Comparison of ENCODE assay signal across 16 mouse cellular contexts in the genomic region with DNA sequence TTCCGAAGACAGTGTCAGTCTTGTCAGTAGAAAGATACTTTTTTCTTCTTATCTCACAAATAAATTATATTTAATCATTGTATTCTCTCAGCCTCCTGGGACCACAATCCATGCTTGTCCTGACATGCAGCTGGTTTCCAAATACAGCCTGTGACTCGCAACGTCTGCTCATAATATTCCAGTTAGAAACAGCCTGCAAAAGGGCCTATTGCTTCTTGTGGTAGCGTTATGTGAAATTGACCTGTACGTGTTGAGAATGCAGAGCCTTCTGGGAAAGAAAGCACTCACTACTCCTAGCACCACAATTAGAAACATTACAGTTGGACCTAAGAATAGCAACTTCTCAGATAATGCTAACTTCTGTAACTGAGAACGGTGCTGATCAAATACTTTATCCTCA. TPM values are rescaled to one million over a fixed set of nuclear protein-coding genes. Genes with fewer than 3 reads are reported as not detected.
DNase-seq lines count a peak whose midpoint lies in the region; TF ChIP-seq lines count a peak whose summit lies in the region.
"Had no signal": no experiment of that assay in that cellular context is flagged by ENCODE, and none has a peak within 500 bp of the region (broad histone marks: within the 10 kb centered on the region; RNA-seq: fewer than 3 reads in every experiment).

No protein-coding gene starts in this region.

- H3K4me3 ChIP-seq in layer of hippocampus, adult 2 months, result no peak overlapping the region; the same call in 1 of the 2 replicates
- H3K4me3 ChIP-seq: lung, embryonic 15.5 days; midbrain, embryonic 15.5 days; neural tube, embryonic 12.5 days had no signal

- DNase-seq in layer of hippocampus, adult 2 months (ENCODE audit: low spot score in 2 of 2), result no peak
- no peak for DNase-seq in layer of hippocampus, postnatal 14 days (ENCODE audit: low spot score in 2 of 2)
- DNase-seq in brain, adult 2 months (ENCODE audit: low read depth, low spot score), result peak; percentile 35
- DNase-seq in heart, adult 8-10 months (ENCODE audit: low spot score), result peak; percentile 49
- peak; percentile 63 to 64 for DNase-seq in heart, postnatal 10 days
- DNase-seq in frontal cortex, postnatal 25 days (ENCODE audit: low spot score in 2 of 2), result no peak
- no peak for DNase-seq in left cerebral cortex, adult 9 months (ENCODE audit: low spot score in 2 of 2)
- DNase-seq: adrenal gland, postnatal 25 days; cerebellum, postnatal 36 days; gastrocnemius, postnatal 36 days; kidney, adult 8-10 months; liver; thymus, postnatal 4 days had no signal

- peak overlapping the region; percentile 56; the same call in 1 of the 2 replicates for H3K27ac ChIP-seq in layer of hippocampus, adult 2 months
- H3K27ac ChIP-seq: lung, embryonic 15.5 days; midbrain, embryonic 15.5 days; neural tube, embryonic 12.5 days had no signal

- TF ChIP-seq CTCF in layer of hippocampus, adult 2 months (conservative IDR thresholded peaks at IDR 0.05), result no peak

- intact Hi-C loops in heart, postnatal 10 days (cut with DNase I), result loop anchor here (2.0 to 5.0 kb wide), 2 partner anchors 16 to 33 kb away; no protein-coding TSS in a partner anchor

RNA-seq across cellular contexts. Expression of a gene that starts 52.8 kb away (rescaled TPM):
- 10 to 100 TPM; 29.0 to 30.9 TPM for total RNA-seq in layer of hippocampus, adult 2 months (2021)
- total RNA-seq in layer of hippocampus, postnatal 14 days (2021), result 10 to 100 TPM; 27.5 to 27.9 TPM
- 100 to 1,000 TPM; 204 to 239 (median 221) TPM for total RNA-seq in heart, adult 8-10 months (2022)
- total RNA-seq in heart, postnatal 10 days (2021), result 100 to 1,000 TPM; 211 to 252 TPM

Comparison
In these comparisons a context has a peak if more than half of its experiments do, and no peak if none do; other contexts are left out.
1. DNase-seq: peak in brain, adult 2 months (single experiment), heart, adult 8-10 months (single experiment) and heart, postnatal 10 days (2 of 2); none in layer of hippocampus, adult 2 months (0 of 2), layer of hippocampus, postnatal 14 days (0 of 2), frontal cortex, postnatal 25 days (0 of 2) and left cerebral cortex, adult 9 months (0 of 2).
2. RNA of a gene that starts 52.8 kb away (total RNA-seq): 211 to 252 TPM in heart, postnatal 10 days and 204 to 239 TPM in heart, adult 8-10 months; 29.0 to 30.9 TPM in layer of hippocampus, adult 2 months and 27.5 to 27.9 TPM in layer of hippocampus, postnatal 14 days; every median in the first group is over 4 times any median in the second.